Mouse (Mus musculus) liver, postnatal 0 days (tissue): Measurements from ENCODE around the gene Rrn3.

Experiments used
- CTCF ChIP-seq: sonication (generic); IDR thresholded peaks from 2 replicates; pipeline ENCODE4 v1.5.1; 2016; ENCODE audit warnings: antibody characterized with exemption, low read depth
- EP300 ChIP-seq: IDR thresholded peaks from 2 replicates; pipeline ENCODE4 v1.6.1; 2016; ENCODE audit warnings: antibody characterized with exemption, low read depth, mild to moderate bottlenecking

DNA sequence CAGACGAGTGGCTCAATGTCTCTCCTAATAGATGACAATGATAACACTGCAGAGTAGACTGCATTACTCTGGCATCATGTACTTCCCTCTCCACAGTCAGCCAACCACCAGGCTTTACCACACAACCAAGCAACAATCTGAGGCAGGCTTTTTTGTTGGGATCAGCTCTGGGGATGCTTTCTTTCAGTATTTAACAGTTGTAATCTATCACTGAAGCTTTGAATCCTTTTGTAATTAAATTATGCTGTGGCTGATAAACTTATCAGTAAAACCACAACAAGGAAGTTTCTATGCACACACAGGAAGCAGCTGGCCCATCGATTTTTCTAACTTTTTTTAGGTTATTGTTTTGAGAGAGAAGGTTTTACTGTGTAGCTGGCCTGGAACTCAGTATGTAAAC lies 67.8 kb downstream of the Rrn3 start:
- TF ChIP-seq CTCF (no peak), EP300 (no peak)
